In genomic region chr13:15054705-15055104, GRCm38 (mm10) we compare ENCODE assay signal across 13 mouse cellular contexts.
"Had no signal": no experiment of that assay in that cellular context is flagged by ENCODE, and none has a peak within 500 bp of the region (broad histone marks: within the 10 kb centered on the region; RNA-seq: fewer than 3 reads in every experiment).

No protein-coding gene starts in this region.

- H3K27me3 ChIP-seq: megakaryocyte, embryonic 14.5 days; midbrain, embryonic 13.5 days; midbrain, embryonic 15.5 days; neural tube, embryonic 12.5 days had no signal

- H3K4me3 ChIP-seq: megakaryocyte, embryonic 14.5 days; midbrain, embryonic 13.5 days; midbrain, embryonic 15.5 days; neural tube, embryonic 12.5 days had no signal

- H3K9ac ChIP-seq: lung, embryonic 14.5 days; midbrain, embryonic 13.5 days; midbrain, embryonic 15.5 days; neural tube, embryonic 12.5 days had no signal

- H3K27ac ChIP-seq: midbrain, embryonic 13.5 days; midbrain, embryonic 15.5 days; neural tube, embryonic 12.5 days had no signal

- DNase-seq: lung, adult 18-20 months; lung, embryonic 14.5 days; lung, postnatal 10 days; lung, postnatal 4 days; right cerebral cortex, postnatal 14 days; thymus, adult 18-20 months; thymus, postnatal 14 days; thymus, postnatal 36 days had no signal

- H3K4me1 ChIP-seq: megakaryocyte, embryonic 14.5 days; midbrain, embryonic 13.5 days; midbrain, embryonic 15.5 days; neural tube, embryonic 12.5 days had no signal

- ATAC-seq: midbrain, embryonic 13.5 days; midbrain, embryonic 15.5 days had no signal

- H3K4me2 ChIP-seq: lung, embryonic 14.5 days; midbrain, embryonic 11.5 days; midbrain, embryonic 13.5 days; midbrain, embryonic 15.5 days; neural tube, embryonic 12.5 days had no signal

- H3K9me3 ChIP-seq: megakaryocyte, embryonic 14.5 days; midbrain, embryonic 13.5 days; midbrain, embryonic 15.5 days; neural tube, embryonic 12.5 days had no signal

- H3K36me3 ChIP-seq: midbrain, embryonic 13.5 days; midbrain, embryonic 15.5 days; neural tube, embryonic 12.5 days had no signal
